ENCODE assay signal across 8 mouse cellular contexts in the genomic region with DNA sequence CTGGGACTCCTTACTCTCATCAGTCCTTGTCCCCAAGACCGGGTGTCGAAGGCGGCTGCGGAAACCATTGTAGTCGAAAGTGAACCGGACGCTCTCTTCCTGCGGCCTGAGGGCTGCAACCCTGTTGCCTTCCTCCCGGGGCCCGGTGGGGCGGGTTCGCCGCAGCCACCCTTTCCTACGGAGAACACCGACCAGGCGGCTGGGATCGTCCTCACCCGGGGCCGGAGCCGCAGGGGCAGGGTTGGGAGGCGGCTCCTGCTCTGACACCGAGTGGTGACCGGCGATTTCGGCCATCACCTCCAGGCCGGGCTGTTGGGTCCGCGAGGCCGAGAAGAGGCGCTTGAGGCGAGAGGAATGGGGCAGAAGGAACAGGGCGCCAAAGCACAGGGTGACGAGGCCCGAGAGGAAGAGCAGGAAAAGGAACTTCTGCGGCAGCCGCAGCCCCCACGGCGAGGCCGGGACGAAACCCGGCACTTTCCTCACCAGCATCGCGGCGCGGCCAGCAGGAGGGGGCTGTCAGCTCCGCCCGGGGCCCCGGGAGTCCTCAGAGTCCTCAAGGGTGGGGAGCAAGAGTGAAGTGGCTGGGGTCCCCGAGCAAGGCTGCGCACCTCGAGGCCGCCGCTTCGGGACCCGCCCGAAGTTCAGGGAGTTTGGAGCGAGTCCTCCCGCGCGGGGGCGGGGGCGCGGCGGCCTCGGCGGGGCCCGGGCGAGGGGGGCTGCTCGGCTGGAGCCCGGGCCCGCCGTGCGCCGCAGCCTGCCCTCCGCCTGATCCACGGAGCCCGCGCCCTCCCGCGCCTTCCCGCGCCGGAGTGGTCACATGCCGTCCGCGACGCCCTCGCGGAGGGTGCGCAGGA. TPM values are rescaled to one million over a fixed set of nuclear protein-coding genes. Genes with fewer than 3 reads are reported as not detected.
DNase-seq lines count a peak whose midpoint lies in the region; ATAC-seq and TF ChIP-seq lines count a peak whose summit lies in the region.

No protein-coding gene starts in this region.

- ATAC-seq in forebrain, embryonic 12.5 days (ENCODE audit: low FRiP score): peak; percentile 22
- no peak for ATAC-seq in limb, embryonic 11.5 days (ENCODE audit: insufficient number of reproducible peaks, low FRiP score, low TSS enrichment, low read depth)
- peak; percentile 13 for ATAC-seq in midbrain, embryonic 11.5 days (ENCODE audit: low FRiP score)
- peak; percentile 0; the same call in 1 of the 2 replicates for ATAC-seq in stomach, embryonic 14.5 days (ENCODE audit: insufficient number of reproducible peaks, insufficient read depth, low FRiP score, low read depth)
- ATAC-seq in monocyte, adult 5-6 weeks (replicated peaks; ENCODE audit: insufficient number of reproducible peaks, low FRiP score, low TSS enrichment, poor library complexity, severe bottlenecking): no peak

- peak overlapping the region; percentile 62 for H3K9ac ChIP-seq in ES-E14 (ENCODE audit: insufficient read depth, low read depth, low read length, poor library complexity, severe bottlenecking)
- peak overlapping the region; percentile 68 for H3K9ac ChIP-seq in forebrain, embryonic 12.5 days
- peak overlapping the region; percentile 58 for H3K9ac ChIP-seq in limb, embryonic 11.5 days (ENCODE audit: low read length)
- peak overlapping the region; percentile 60 for H3K9ac ChIP-seq in midbrain, embryonic 11.5 days (ENCODE audit: low read length)
- H3K9ac ChIP-seq in stomach, embryonic 14.5 days (replicated peaks; ENCODE audit: low read depth, low read length): peak overlapping the region; percentile 45

- peak overlapping the region; percentile 99 for H3K4me2 ChIP-seq in forebrain, embryonic 12.5 days
- H3K4me2 ChIP-seq in limb, embryonic 11.5 days (ENCODE audit: low read depth, severe bottlenecking): peak overlapping the region; percentile 98
- peak overlapping the region; percentile 98 for H3K4me2 ChIP-seq in midbrain, embryonic 11.5 days
- peak overlapping the region; percentile 99 for H3K4me2 ChIP-seq in stomach, embryonic 14.5 days (replicated peaks; ENCODE audit: low read depth, low read length)

- no peak for DNase-seq in ES-E14 (ENCODE audit: low read depth, low spot score)
- DNase-seq in adrenal gland, postnatal 14 days: peak; percentile 67
- DNase-seq in heart, postnatal 14 days: peak; percentile 64 to 73
- DNase-seq in limb, embryonic 11.5 days (ENCODE audit: low spot score): peak; percentile 50
- peak; percentile 94 for DNase-seq in midbrain, embryonic 11.5 days (ENCODE audit: low spot score, missing footprints)

- H3K27ac ChIP-seq in ES-E14 (ENCODE audit: insufficient read depth, low read depth, low read length, poor library complexity, severe bottlenecking): no peak overlapping the region
- no peak overlapping the region for H3K27ac ChIP-seq in forebrain, embryonic 12.5 days
- H3K27ac ChIP-seq in limb, embryonic 11.5 days (replicated peaks; ENCODE audit: low read depth, low read length): no peak overlapping the region
- H3K27ac ChIP-seq in midbrain, embryonic 11.5 days (ENCODE audit: low read depth, low read length): no peak overlapping the region
- no peak overlapping the region for H3K27ac ChIP-seq in stomach, embryonic 14.5 days (ENCODE audit: low read length)

- H3K4me3 ChIP-seq in ES-E14 (ENCODE audit: insufficient read depth in 1 of 2, low read depth in 1 of 2, low read length in 2 of 2, poor library complexity in 1 of 2, severe bottlenecking in 1 of 2): peak overlapping the region; percentile 70 to 77
- peak overlapping the region; percentile 61 for H3K4me3 ChIP-seq in forebrain, embryonic 12.5 days (replicated peaks)
- H3K4me3 ChIP-seq in limb, embryonic 11.5 days (ENCODE audit: low read depth, low read length): peak overlapping the region; percentile 43
- H3K4me3 ChIP-seq in midbrain, embryonic 11.5 days (ENCODE audit: low read depth, low read length): peak overlapping the region; percentile 56
- H3K4me3 ChIP-seq in stomach, embryonic 14.5 days (ENCODE audit: low read depth, low read length): peak overlapping the region; percentile 57

- WGBS in forebrain, embryonic 12.5 days: 2% methylated on average over 84 of the region's 90 CpGs
- under 1% methylated on average over 81 of the region's 90 CpGs for WGBS in limb, embryonic 11.5 days
- under 1% methylated on average over 82 of the region's 90 CpGs for WGBS in midbrain, embryonic 11.5 days
- 1% methylated on average over 77 of the region's 90 CpGs for WGBS in stomach, embryonic 14.5 days

- intact Hi-C loops in heart, postnatal 14 days (cut with DNase I): loop anchor here (2.0 to 5.0 kb wide), 2 partner anchors 41 to 70 kb away; no protein-coding TSS in a partner anchor

- in situ Hi-C loops in ES-E14 (cut with MboI; ENCODE audit: low sequenced_read_pairs in 2 of 2, unreplicated experiment in 2 of 2): no loop called here

- H3K4me1 ChIP-seq in ES-E14 (ENCODE audit: control insufficient read depth in 2 of 2, insufficient read depth in 2 of 2, low read length in 2 of 2, poor library complexity in 1 of 2): peaks cover 0 to 3% of the 10 kb centered on the region in 2 experiments; a peak in 1 of 4 replicates
- H3K4me1 ChIP-seq in forebrain, embryonic 12.5 days: peaks cover 25% of the 10 kb centered on the region
- peaks cover 14% of the 10 kb centered on the region for H3K4me1 ChIP-seq in limb, embryonic 11.5 days (ENCODE audit: control insufficient read depth, insufficient read depth, low read length)
- peaks cover 10% of the 10 kb centered on the region for H3K4me1 ChIP-seq in midbrain, embryonic 11.5 days (ENCODE audit: control insufficient read depth, insufficient read depth, low read length)
- H3K4me1 ChIP-seq in stomach, embryonic 14.5 days (ENCODE audit: control insufficient read depth, insufficient read depth, low read length): 0 out of 2 replicates have a peak, but pooled peaks cover 3% of the 10 kb centered on the region

- H3K36me3 ChIP-seq in ES-E14 (ENCODE audit: control insufficient read depth, insufficient read depth, low read length, poor library complexity, severe bottlenecking): no peaks in the 10 kb centered on the region
- H3K36me3 ChIP-seq in forebrain, embryonic 12.5 days (replicated peaks): no peaks in the 10 kb centered on the region
- H3K36me3 ChIP-seq in limb, embryonic 11.5 days (ENCODE audit: control insufficient read depth, insufficient read depth, low read length): no peaks in the 10 kb centered on the region
- no peaks in the 10 kb centered on the region for H3K36me3 ChIP-seq in midbrain, embryonic 11.5 days (ENCODE audit: control insufficient read depth, insufficient read depth, low read length)
- no peaks in the 10 kb centered on the region for H3K36me3 ChIP-seq in stomach, embryonic 14.5 days (ENCODE audit: control insufficient read depth, insufficient read depth, low read length)

- H3K9me3 ChIP-seq in ES-E14 (ENCODE audit: control insufficient read depth, insufficient read depth, low read depth, low read length): no peaks in the 10 kb centered on the region
- no peaks in the 10 kb centered on the region for H3K9me3 ChIP-seq in forebrain, embryonic 12.5 days
- H3K9me3 ChIP-seq in limb, embryonic 11.5 days (ENCODE audit: control insufficient read depth, low read length): no peaks in the 10 kb centered on the region
- H3K9me3 ChIP-seq in midbrain, embryonic 11.5 days (ENCODE audit: control insufficient read depth, low read length): no peaks in the 10 kb centered on the region
- H3K9me3 ChIP-seq in stomach, embryonic 14.5 days (ENCODE audit: control insufficient read depth, low read depth, low read length): no peaks in the 10 kb centered on the region

- H3K27me3 ChIP-seq in forebrain, embryonic 12.5 days: peaks cover 40% of the 10 kb centered on the region
- peaks cover 17% of the 10 kb centered on the region for H3K27me3 ChIP-seq in limb, embryonic 11.5 days (ENCODE audit: control insufficient read depth, insufficient read depth, low read length)
- peaks cover 25% of the 10 kb centered on the region for H3K27me3 ChIP-seq in midbrain, embryonic 11.5 days (ENCODE audit: control insufficient read depth, insufficient read depth, low read length)
- H3K27me3 ChIP-seq in stomach, embryonic 14.5 days (ENCODE audit: control insufficient read depth, insufficient read depth, low read length): peaks cover 10% of the 10 kb centered on the region; the same call in 1 of the 2 replicates

TF ChIP-seq in ES-E14, 5 proteins besides CTCF, POLR2A, EP300 and RAD21:
- no peak for TF ChIP-seq CHD2 (IDR thresholded peaks at IDR 0.05; ENCODE audit: low read depth, low read length)
- no peak for TF ChIP-seq MAFK (IDR thresholded peaks at IDR 0.05; ENCODE audit: insufficient read depth, low read depth, low read length)
- no peak for TF ChIP-seq ZNF384 (IDR thresholded peaks at IDR 0.05; ENCODE audit: low read depth, low read length)
- TF ChIP-seq ZC3H11A (IDR thresholded peaks at IDR 0.05; ENCODE audit: borderline replicate concordance, low read depth, low read length): no peak
- TF ChIP-seq HCFC1 (IDR thresholded peaks at IDR 0.05; ENCODE audit: borderline replicate concordance, insufficient read depth, low read length): no peak

RNA-seq across cellular contexts. Expression of a gene that starts 0.9 kb away (rescaled TPM):
- total RNA-seq in ES-E14 (2012; rRNA removed): 5.9 and 6.1 TPM in 2 replicates
- 19.6 and 21.5 TPM in 2 replicates for total RNA-seq in adrenal gland, postnatal 14 days (2021)
- 3.5 and 4.0 TPM in 2 replicates for polyA plus RNA-seq in forebrain, embryonic 12.5 days (2016; fragmentation: Nextera tagmentation; extraction: Ambion mirVana)
- total RNA-seq in heart, postnatal 14 days (2021): 10 to 100 TPM; 25.1 to 25.8 TPM
- polyA plus RNA-seq in limb, embryonic 11.5 days (2014; fragmentation: Nextera tagmentation; extraction: Ambion mirVana): 2.2 and 2.6 TPM in 2 replicates
- 3.1 and 3.2 TPM in 2 replicates for polyA plus RNA-seq in midbrain, embryonic 11.5 days (2014; fragmentation: Nextera tagmentation; extraction: Ambion mirVana)
- 1.7 and 2.5 TPM in 2 replicates for polyA plus RNA-seq in stomach, embryonic 14.5 days (2014; fragmentation: Nextera tagmentation; extraction: Ambion mirVana)
- total RNA-seq in monocyte, adult 5-6 weeks (2017): 12.8 to 13.9 TPM (median 13.3 TPM) in 3 replicates

Comparison
In these comparisons a context has a peak if more than half of its experiments do, and no peak if none do; other contexts are left out.
1. ATAC-seq: peak in forebrain, embryonic 12.5 days (single experiment), midbrain, embryonic 11.5 days (single experiment) and stomach, embryonic 14.5 days (single experiment); none in limb, embryonic 11.5 days (single experiment) and monocyte, adult 5-6 weeks (single experiment).
2. Peak in every context shown above with its lines, with median percentiles within 50 percentile points of each other: H3K4me3 ChIP-seq, H3K9ac ChIP-seq and H3K4me2 ChIP-seq.